Mouse (Mus musculus): ENCODE data around the gene Pus7l. TPM values are rescaled to one million over a fixed set of nuclear protein-coding genes. Genes with fewer than 3 reads are reported as not detected.

Pus7l gene
- total RNA-seq, 2 experiments from 2014 or later: 4.3 to 4.6 TPM

GRCm38 (mm10) chr15:94482555-94482954 lies 60.8 kb downstream of the Pus7l start:
- intact Hi-C loops (cut with DNase I): no loop called here
- no peak for DNase-seq (ENCODE audit: extremely low spot score in 1 of 2, low spot score in 2 of 2)

- intact Hi-C loops (cut with DNase I): no loop called here
These were observed 62.6 kb downstream of the Pus7l start for GRCm38 (mm10) chr15:94480792-94481191.

GRCm38 (mm10) chr15:94480248-94480647 lies 63.1 kb downstream of the Pus7l start:
- intact Hi-C loops (cut with DNase I): no loop called here
- no peak for DNase-seq (ENCODE audit: extremely low spot score in 1 of 2, low spot score in 2 of 2)

More at GRCm38 (mm10) chr15:94480792-94481191, 62.6 kb downstream of the Pus7l start:
- DNase-seq (ENCODE audit: extremely low spot score in 1 of 2, low spot score in 2 of 2): no peak

DNA sequence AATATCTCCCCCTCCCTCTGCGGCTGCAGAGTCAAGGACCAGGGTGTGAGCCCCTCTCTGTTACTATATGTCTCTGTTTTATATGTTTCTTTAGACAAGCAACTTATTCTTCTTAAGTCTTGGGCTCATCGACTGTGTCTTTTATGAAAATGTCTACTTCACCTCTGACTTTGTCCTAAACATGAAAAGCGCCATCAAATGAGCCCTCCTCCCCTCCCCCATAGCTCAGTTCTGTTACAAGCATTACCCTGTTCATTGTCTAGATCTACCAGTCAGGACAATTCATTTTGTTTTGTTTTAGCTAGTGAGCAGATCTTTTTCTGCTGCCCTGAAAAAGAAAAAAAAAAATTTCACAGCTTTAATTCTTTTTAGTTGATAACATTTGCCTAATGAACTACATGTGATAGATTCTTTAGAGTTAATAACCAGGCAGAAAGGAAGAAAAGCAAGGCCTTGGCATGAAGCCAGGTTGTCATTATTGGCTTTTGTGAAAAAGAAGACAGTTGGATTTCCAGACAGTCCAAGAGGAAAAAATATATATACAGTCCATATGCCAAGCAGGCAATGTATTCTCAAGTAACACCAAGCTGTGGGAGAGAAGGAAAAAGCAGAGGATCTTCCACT lies 63.7 kb downstream of the Pus7l start:
- DNase-seq (ENCODE audit: extremely low spot score in 1 of 2, low spot score in 2 of 2): no peak
- intact Hi-C loops (cut with DNase I): no loop called here

DNA sequence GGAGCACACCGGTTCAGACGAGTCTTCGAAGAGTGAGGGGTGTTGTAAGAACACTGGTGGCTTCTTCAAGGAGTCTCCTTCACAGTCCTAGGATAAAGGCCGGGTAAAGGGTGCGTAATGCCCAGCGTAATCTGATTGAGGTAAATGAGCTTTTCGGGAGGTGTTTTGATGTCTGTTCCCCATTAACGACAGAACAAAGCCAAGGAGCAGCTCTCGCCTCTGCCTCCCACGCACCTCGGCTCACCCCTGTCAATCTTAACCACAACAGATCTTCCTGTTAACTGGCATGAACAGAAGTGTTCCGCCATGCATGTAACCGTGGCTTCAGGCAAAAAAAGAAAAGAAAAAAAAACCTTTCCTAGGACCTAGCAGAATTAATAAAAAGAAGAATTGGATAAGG lies 64.6 kb downstream of the Pus7l start:
- DNase-seq (ENCODE audit: extremely low spot score in 1 of 2, low spot score in 2 of 2): peak in 1 of 2 experiments; percentile 20
- intact Hi-C loops (cut with DNase I): no loop called here

DNA sequence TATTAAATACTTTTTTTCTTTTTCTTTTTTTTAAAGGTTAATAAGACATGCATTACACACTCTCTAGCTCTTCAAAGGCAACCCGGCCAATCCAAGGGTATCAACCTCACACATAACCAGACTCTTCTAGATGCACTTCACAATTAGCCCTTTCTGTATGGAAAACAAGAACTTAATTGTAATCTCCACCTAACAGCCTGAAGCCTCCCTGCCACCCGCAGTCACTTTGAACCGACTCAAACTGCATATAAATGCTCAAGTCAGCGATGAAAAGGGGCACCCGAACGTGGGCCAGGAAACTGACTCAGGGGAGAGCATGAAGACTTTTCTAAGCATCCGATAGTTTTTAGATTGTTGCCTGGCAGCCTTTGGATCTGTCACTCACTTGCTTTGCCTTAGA lies 66.1 kb downstream of the Pus7l start:
- no peak for DNase-seq (ENCODE audit: extremely low spot score in 1 of 2, low spot score in 2 of 2)

DNA sequence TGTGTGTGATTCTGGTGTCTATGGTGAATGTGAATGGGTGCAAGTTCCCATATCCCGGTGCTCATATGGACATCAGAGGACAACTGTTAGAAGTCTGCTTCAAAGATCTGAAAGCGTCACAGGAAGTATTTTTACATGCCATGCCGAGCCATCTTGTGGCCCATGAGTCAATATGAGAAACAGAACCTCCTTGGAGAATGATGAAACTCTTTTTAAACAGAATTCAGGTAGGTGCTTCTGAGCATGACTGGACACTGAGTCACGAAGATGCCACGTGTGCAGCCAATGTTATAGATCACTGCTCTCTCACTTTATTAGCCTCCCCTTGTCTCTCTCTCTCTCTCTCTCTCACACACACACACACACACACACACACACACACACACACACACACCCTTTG lies 67.4 kb downstream of the Pus7l start:
- DNase-seq (ENCODE audit: extremely low spot score in 1 of 2, low spot score in 2 of 2): no peak
- intact Hi-C loops (cut with DNase I): no loop called here

More for the DNA sequence above, 66.1 kb downstream of the Pus7l start:
- intact Hi-C loops (cut with DNase I): no loop called here

Other genes starting within 250 kb of the Pus7l start
- 10 to 100 TPM; 12.5 to 14.2 TPM for gene Adamts20, start 78.1 kb downstream of the Pus7l start, total RNA-seq (2021)
- 1 to 10 TPM; 1.6 TPM for gene Irak4, start 96 bp upstream of the Pus7l start, total RNA-seq (2021)
- gene Twf1, start 46.3 kb upstream of the Pus7l start, total RNA-seq (2021): 10 to 100 TPM; 43.3 to 49.7 TPM
- gene Tmem117, start 85.7 kb upstream of the Pus7l start, total RNA-seq (2021): 10 to 100 TPM; 12.6 to 13.7 TPM

Measured in left cerebral cortex, postnatal 10 days (tissue).